Mouse (Mus musculus) midbrain, embryonic 10.5 days (tissue): ENCODE data around the gene Btbd10. TPM values are rescaled to one million over a fixed set of nuclear protein-coding genes. Genes with fewer than 3 reads are reported as not detected.

Experiments
- DNase-seq: peaks from one replicate; pipeline ENCODE4 v3.0.0-alpha.2; 2017; ENCODE audit warnings: low spot score
- H3K27ac ChIP-seq: fragments of 300-500 bp; sonication (generic); replicated peaks from 2 replicates; pipeline ENCODE4 v1.5.1; 2016; ENCODE audit warnings: mild to moderate bottlenecking
- H3K27me3 ChIP-seq: fragments of 300-500 bp; sonication (generic); 2 replicates; pipeline ENCODE4 v1.6.1; 2016; ENCODE audit warnings: low read depth, mild to moderate bottlenecking; ENCODE audit not compliant: poor library complexity, severe bottlenecking
- H3K36me3 ChIP-seq: fragments of 300-500 bp; sonication (generic); 2 replicates; pipeline ENCODE4 v1.6.1; 2016; ENCODE audit warnings: mild to moderate bottlenecking, moderate library complexity
- H3K4me1 ChIP-seq: fragments of 300-500 bp; sonication (generic); 2 replicates; pipeline ENCODE4 v1.6.1; 2016
- H3K4me3 ChIP-seq: fragments of 300-500 bp; sonication (generic); 2 replicates; pipeline ENCODE4 v1.5.1; 2016; ENCODE audit warnings: mild to moderate bottlenecking, moderate library complexity
- H3K9me3 ChIP-seq: fragments of 300-500 bp; sonication (generic); replicated peaks from 2 replicates; pipeline ENCODE4 v1.6.1; 2016; ENCODE audit warnings: mild to moderate bottlenecking
- WGBS: fragments of 180-500 bp; shearing (Covaris S2); methylation state at CpG from one replicate; pipeline ENCODE4 v1.1.7; 2016; 5-methylcytosine and 5-hydroxymethylcytosine counted together
- polyA plus RNA-seq: library from polyadenylated mRNA; unstranded; fragments of >200 nt; fragmentation: Nextera tagmentation; extraction: Ambion mirVana; gene quantifications from 2 replicates; pipeline ENCODE4 v1.2.1, GENCODE M21; 2016

Gene Btbd10
- polyA plus RNA-seq, 1 experiment from 2014 or later = 25.5 TPM

GRCm38 (mm10) chr7:113289211-113289610 lies 80.0 kb downstream of the Btbd10 start:
- Histone ChIP-seq H3K4me3 (no peak overlapping the region), H3K9me3 (no peaks in the 10 kb centered on the region), H3K36me3 (no peaks in the 10 kb centered on the region), H3K27ac (no peak overlapping the region), H3K27me3 (no peaks in the 10 kb centered on the region), H3K4me1 (0 out of 2 replicates have a peak, but pooled peaks cover 3% of the 10 kb centered on the region)
- no peak for DNase-seq
- 92% methylated on average over 1 of the region's 1 CpGs for WGBS

- no peak overlapping the region for H3K27ac ChIP-seq
- 89% methylated on average over 2 of the region's 2 CpGs for WGBS
- H3K27me3 ChIP-seq = no peaks in the 10 kb centered on the region
- no peaks in the 10 kb centered on the region for H3K36me3 ChIP-seq
- no peaks in the 10 kb centered on the region for H3K9me3 ChIP-seq
- H3K4me3 ChIP-seq = no peak overlapping the region
- no peak for DNase-seq
- H3K4me1 ChIP-seq = no peaks in the 10 kb centered on the region
Measured at GRCm38 (mm10) chr7:113285405-113285804, 83.8 kb downstream of the Btbd10 start.

- Histone ChIP-seq H3K27me3 (no peaks in the 10 kb centered on the region), H3K4me3 (no peak overlapping the region), H3K4me1 (no peaks in the 10 kb centered on the region), H3K9me3 (no peaks in the 10 kb centered on the region), H3K36me3 (no peaks in the 10 kb centered on the region), H3K27ac (no peak overlapping the region)
- 79% methylated on average over 2 of the region's 2 CpGs for WGBS
- no peak for DNase-seq
Measured at GRCm38 (mm10) chr7:113279246-113279645, 89.9 kb downstream of the Btbd10 start.

- WGBS = 90% methylated on average over 4 of the region's 4 CpGs
- H3K27me3 ChIP-seq = no peaks in the 10 kb centered on the region
- no peak overlapping the region for H3K27ac ChIP-seq
- no peaks in the 10 kb centered on the region for H3K36me3 ChIP-seq
- no peak for DNase-seq
- no peak overlapping the region for H3K4me3 ChIP-seq
- no peaks in the 10 kb centered on the region for H3K9me3 ChIP-seq
- H3K4me1 ChIP-seq = no peaks in the 10 kb centered on the region
Measured at GRCm38 (mm10) chr7:113278493-113278892, 90.7 kb downstream of the Btbd10 start.

- no peak overlapping the region for H3K4me3 ChIP-seq
- H3K36me3 ChIP-seq = no peaks in the 10 kb centered on the region
- no peaks in the 10 kb centered on the region for H3K9me3 ChIP-seq
- H3K27ac ChIP-seq = no peak overlapping the region
- 83% methylated on average over 2 of the region's 2 CpGs for WGBS
- H3K4me1 ChIP-seq = no peaks in the 10 kb centered on the region
- no peak for DNase-seq
- H3K27me3 ChIP-seq = no peaks in the 10 kb centered on the region
Measured at GRCm38 (mm10) chr7:113277245-113277644, 91.9 kb downstream of the Btbd10 start.

GRCm38 (mm10) chr7:113272338-113272997 lies 96.7 kb downstream of the Btbd10 start:
- DNase-seq = no peak
- no peak overlapping the region for H3K4me3 ChIP-seq
- WGBS = 87% methylated on average over 5 of the region's 6 CpGs
- H3K36me3 ChIP-seq = no peaks in the 10 kb centered on the region
- no peaks in the 10 kb centered on the region for H3K9me3 ChIP-seq
- H3K27ac ChIP-seq = no peak overlapping the region
- H3K4me1 ChIP-seq = peaks cover 8% of the 10 kb centered on the region
- H3K27me3 ChIP-seq = no peaks in the 10 kb centered on the region

- Histone ChIP-seq H3K4me1 (peaks cover 8% of the 10 kb centered on the region), H3K27me3 (no peaks in the 10 kb centered on the region), H3K36me3 (no peaks in the 10 kb centered on the region), H3K27ac (no peak overlapping the region), H3K9me3 (no peaks in the 10 kb centered on the region), H3K4me3 (no peak overlapping the region)
- WGBS = 78% methylated on average over 2 of the region's 2 CpGs
- DNase-seq = no peak
Measured at GRCm38 (mm10) chr7:113270991-113271390, 98.2 kb downstream of the Btbd10 start.

- no peak for DNase-seq
- Histone ChIP-seq H3K9me3 (no peaks in the 10 kb centered on the region), H3K27ac (no peak overlapping the region), H3K27me3 (no peaks in the 10 kb centered on the region), H3K36me3 (no peaks in the 10 kb centered on the region), H3K4me3 (no peak overlapping the region), H3K4me1 (peaks cover 8% of the 10 kb centered on the region)
- WGBS = 85% methylated on average over 10 of the region's 10 CpGs
Measured at GRCm38 (mm10) chr7:113270551-113270950, 98.6 kb downstream of the Btbd10 start.

GRCm38 (mm10) chr7:113269921-113270320 lies 99.3 kb downstream of the Btbd10 start:
- H3K27me3 ChIP-seq = no peaks in the 10 kb centered on the region
- DNase-seq = no peak
- no peak overlapping the region for H3K4me3 ChIP-seq
- 64% methylated on average over 3 of the region's 3 CpGs for WGBS
- H3K36me3 ChIP-seq = no peaks in the 10 kb centered on the region
- no peak overlapping the region for H3K27ac ChIP-seq
- no peaks in the 10 kb centered on the region for H3K9me3 ChIP-seq
- H3K4me1 ChIP-seq = peaks cover 8% of the 10 kb centered on the region

- H3K36me3 ChIP-seq = no peaks in the 10 kb centered on the region
- H3K27ac ChIP-seq = no peak overlapping the region
- no peaks in the 10 kb centered on the region for H3K27me3 ChIP-seq
- H3K4me1 ChIP-seq = peaks cover 8% of the 10 kb centered on the region
- no peaks in the 10 kb centered on the region for H3K9me3 ChIP-seq
- no peak overlapping the region for H3K4me3 ChIP-seq
- no peak for DNase-seq
Measured at GRCm38 (mm10) chr7:113269081-113269480, 100.1 kb downstream of the Btbd10 start.

- DNase-seq = peak; percentile 50
- Histone ChIP-seq H3K27ac (no peak overlapping the region), H3K9me3 (no peaks in the 10 kb centered on the region), H3K36me3 (no peaks in the 10 kb centered on the region), H3K4me3 (no peak overlapping the region), H3K4me1 (peaks cover 8% of the 10 kb centered on the region), H3K27me3 (no peaks in the 10 kb centered on the region)
- WGBS = 80% methylated on average over 9 of the region's 9 CpGs
Measured at GRCm38 (mm10) chr7:113268287-113268686, 100.9 kb downstream of the Btbd10 start.
